Mouse (Mus musculus): ENCODE results near the gene Fstl4.

GRCm38 (mm10) chr11:52904101-52904500, 139.7 kb downstream of the Fstl4 start:
- TF ChIP-seq POLR2A (IDR thresholded peaks at IDR 0.05; ENCODE audit: insufficient read depth, low read depth, low read length) (no peak), EP300 (IDR thresholded peaks at IDR 0.05; ENCODE audit: insufficient read depth, low read depth, low read length) (no peak), CTCF (IDR thresholded peaks at IDR 0.05) (no peak)
